Mouse (Mus musculus) limb, embryonic 12.5 days (tissue): ENCODE measurements around the gene Nipal3. TPM values are rescaled to one million over a fixed set of nuclear protein-coding genes. Genes with fewer than 3 reads are reported as not detected.

Source experiments
- ATAC-seq: fragments of 200-750 bp; cut with Nextera tagmentation; 2 replicates; pipeline ENCODE4 v1.8.0; 2017; ENCODE audit warnings: low read depth, moderate TSS enrichment; ENCODE audit not compliant: insufficient number of reproducible peaks, insufficient read depth, low FRiP score, low TSS enrichment
- H3K27ac ChIP-seq: fragments of 300-500 bp; sonication (generic); 2 replicates; pipeline ENCODE4 v1.5.1; 2016; ENCODE audit warnings: mild to moderate bottlenecking, moderate library complexity
- H3K27me3 ChIP-seq: fragments of 300-500 bp; sonication (generic); 2 replicates; pipeline ENCODE4 v1.6.1; 2016; ENCODE audit warnings: mild to moderate bottlenecking, moderate library complexity
- H3K36me3 ChIP-seq: fragments of 300-500 bp; sonication (generic); 2 replicates; pipeline ENCODE4 v1.6.1; 2016; ENCODE audit warnings: mild to moderate bottlenecking, moderate library complexity
- H3K4me1 ChIP-seq: fragments of 300-500 bp; sonication (generic); replicated peaks from 2 replicates; pipeline ENCODE4 v1.6.1; 2016
- H3K4me2 ChIP-seq: fragments of 300-500 bp; sonication (generic); 2 replicates; pipeline ENCODE4 v1.6.1; 2016; ENCODE audit warnings: mild to moderate bottlenecking, moderate library complexity
- H3K4me3 ChIP-seq: fragments of 300-500 bp; sonication (generic); replicated peaks from 2 replicates; pipeline ENCODE4 v1.5.1; 2016; ENCODE audit warnings: mild to moderate bottlenecking
- H3K9ac ChIP-seq: fragments of 300-500 bp; sonication (generic); replicated peaks from 2 replicates; pipeline ENCODE4 v1.6.1; 2016; ENCODE audit warnings: mild to moderate bottlenecking, moderate library complexity
- H3K9me3 ChIP-seq: fragments of 300-500 bp; sonication (generic); 2 replicates; pipeline ENCODE4 v1.6.1; 2016; ENCODE audit warnings: mild to moderate bottlenecking, moderate library complexity
- whole genome bisulfite sequencing: fragments of 180-500 bp; shearing (Covaris S2); methylation state at CpG from one replicate; pipeline ENCODE4 v1.1.7; 2016; 5-methylcytosine and 5-hydroxymethylcytosine counted together
- polyA plus RNA-seq: library from polyadenylated mRNA; unstranded; fragments of >200 nt; fragmentation: Nextera tagmentation; extraction: Ambion mirVana; gene quantifications from 2 replicates; pipeline ENCODE4 v1.2.1, GENCODE M21; 2016

The Nipal3 gene
- polyA plus RNA-seq, 1 experiment from 2014 or later: 3.1 TPM

DNA sequence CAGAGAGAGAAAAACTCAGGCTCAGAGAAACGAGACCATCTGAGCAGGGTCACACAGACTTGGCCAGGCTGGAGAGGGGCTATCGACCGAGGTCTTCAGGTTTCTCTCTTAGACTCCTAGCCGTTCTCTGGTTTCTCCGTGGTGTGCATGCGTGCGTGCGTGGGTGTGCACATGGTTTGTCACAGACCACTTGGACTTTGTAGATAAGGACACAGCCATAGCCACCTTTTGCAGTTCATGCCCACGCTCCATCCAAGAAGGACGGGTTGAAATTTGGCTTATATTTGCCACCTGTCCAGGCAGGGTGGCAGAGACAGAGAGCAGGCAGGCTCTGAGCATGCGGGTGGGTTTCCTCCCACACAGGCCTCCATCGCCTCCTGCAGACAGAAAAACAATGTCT is 30.2 kb upstream of the Nipal3 start:
- H3K27me3 ChIP-seq: 0 out of 2 replicates have a peak, but pooled peaks cover 5% of the 10 kb centered on the region
- ATAC-seq: no peak
- no peak overlapping the region for H3K9ac ChIP-seq
- H3K4me1 ChIP-seq: peaks cover 18% of the 10 kb centered on the region
- H3K4me3 ChIP-seq: no peak overlapping the region
- no peak overlapping the region for H3K27ac ChIP-seq
- H3K36me3 ChIP-seq: no peaks in the 10 kb centered on the region
- H3K9me3 ChIP-seq: no peaks in the 10 kb centered on the region
- H3K4me2 ChIP-seq: no peak overlapping the region
- 71% methylated on average over 12 of the region's 12 CpGs for WGBS

DNA sequence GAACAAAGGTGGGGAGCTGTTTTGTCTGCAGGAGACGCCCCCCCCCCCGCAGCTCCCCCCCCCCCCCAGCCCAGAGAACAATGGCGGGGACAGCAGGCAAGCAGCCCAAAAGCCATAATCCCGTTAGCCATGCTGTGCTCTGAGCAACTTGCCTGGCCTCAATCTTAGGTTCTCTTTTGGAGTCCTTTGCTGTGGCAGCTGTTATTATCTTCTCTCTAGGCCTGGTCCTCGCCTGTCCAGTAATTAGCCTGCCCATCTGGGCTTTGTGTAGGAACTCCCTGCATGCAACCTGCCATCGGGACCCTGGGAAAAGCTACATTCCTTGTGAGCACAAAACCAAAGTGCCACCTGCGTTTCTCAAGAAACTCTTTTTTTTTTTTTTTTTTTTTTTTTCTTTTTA is 29.1 kb upstream of the Nipal3 start:
- H3K4me3 ChIP-seq: no peak overlapping the region
- H3K27me3 ChIP-seq: 0 out of 2 replicates have a peak, but pooled peaks cover 5% of the 10 kb centered on the region
- H3K27ac ChIP-seq: 0 out of 2 replicates have a peak overlapping the region, but pooled peaks have one; percentile 7
- H3K4me2 ChIP-seq: no peak overlapping the region
- H3K9ac ChIP-seq: no peak overlapping the region
- WGBS: 7% methylated on average over 6 of the region's 7 CpGs
- H3K36me3 ChIP-seq: no peaks in the 10 kb centered on the region
- H3K4me1 ChIP-seq: peaks cover 18% of the 10 kb centered on the region
- no peaks in the 10 kb centered on the region for H3K9me3 ChIP-seq
- no peak for ATAC-seq

DNA sequence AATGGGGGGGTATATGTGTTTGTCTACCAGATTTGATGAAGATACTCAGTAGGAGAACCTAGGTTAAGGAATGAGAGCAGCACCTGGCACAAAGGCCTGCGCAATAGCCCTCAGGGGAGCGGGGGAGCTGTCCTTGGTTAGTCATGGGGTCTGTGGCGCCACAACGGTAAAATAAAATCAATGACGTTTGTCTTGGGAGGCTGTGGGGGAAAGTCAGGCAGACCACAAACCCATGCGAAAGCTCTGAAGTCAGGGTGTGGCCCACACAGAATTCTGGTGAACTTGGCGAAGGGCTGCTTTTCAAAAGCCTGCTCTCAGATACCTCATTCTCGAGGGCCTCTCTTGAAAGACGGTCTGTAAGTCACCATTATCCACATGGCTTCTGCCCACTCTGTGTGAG is 25.6 kb upstream of the Nipal3 start:
- H3K4me1 ChIP-seq: peaks cover 8% of the 10 kb centered on the region; the same call in 1 of the 2 replicates
- H3K36me3 ChIP-seq: no peaks in the 10 kb centered on the region
- H3K4me2 ChIP-seq: no peak overlapping the region
- no peak overlapping the region for H3K4me3 ChIP-seq
- H3K27me3 ChIP-seq: no peaks in the 10 kb centered on the region
- no peak for ATAC-seq
- H3K9me3 ChIP-seq: no peaks in the 10 kb centered on the region
- no peak overlapping the region for H3K27ac ChIP-seq
- WGBS: 74% methylated on average over 9 of the region's 9 CpGs
- no peak overlapping the region for H3K9ac ChIP-seq

DNA sequence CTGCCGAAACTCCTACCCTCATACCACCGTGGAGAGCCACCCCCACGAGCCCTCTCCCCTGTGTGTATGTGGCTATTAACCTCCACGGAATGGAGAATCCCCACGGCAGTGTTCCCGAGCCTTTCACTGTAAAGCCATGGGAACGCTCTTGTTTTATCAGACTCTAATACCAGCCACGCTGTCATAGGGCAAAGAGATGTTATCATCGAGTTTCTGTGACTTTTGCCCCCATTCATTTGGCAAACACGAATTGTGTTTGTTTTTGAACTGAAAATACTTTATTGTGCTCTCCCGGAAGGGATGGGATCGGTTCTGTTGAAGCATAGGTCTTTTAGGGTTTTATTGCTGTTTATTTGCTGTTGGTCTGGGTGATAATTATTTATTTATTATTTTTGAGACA is 23.3 kb upstream of the Nipal3 start:
- no peak for ATAC-seq
- H3K27me3 ChIP-seq: no peaks in the 10 kb centered on the region
- H3K4me1 ChIP-seq: no peaks in the 10 kb centered on the region
- no peak overlapping the region for H3K9ac ChIP-seq
- H3K27ac ChIP-seq: no peak overlapping the region
- H3K4me3 ChIP-seq: no peak overlapping the region
- no peaks in the 10 kb centered on the region for H3K9me3 ChIP-seq
- H3K36me3 ChIP-seq: no peaks in the 10 kb centered on the region
- H3K4me2 ChIP-seq: no peak overlapping the region
- 86% methylated on average over 12 of the region's 12 CpGs for WGBS

DNA sequence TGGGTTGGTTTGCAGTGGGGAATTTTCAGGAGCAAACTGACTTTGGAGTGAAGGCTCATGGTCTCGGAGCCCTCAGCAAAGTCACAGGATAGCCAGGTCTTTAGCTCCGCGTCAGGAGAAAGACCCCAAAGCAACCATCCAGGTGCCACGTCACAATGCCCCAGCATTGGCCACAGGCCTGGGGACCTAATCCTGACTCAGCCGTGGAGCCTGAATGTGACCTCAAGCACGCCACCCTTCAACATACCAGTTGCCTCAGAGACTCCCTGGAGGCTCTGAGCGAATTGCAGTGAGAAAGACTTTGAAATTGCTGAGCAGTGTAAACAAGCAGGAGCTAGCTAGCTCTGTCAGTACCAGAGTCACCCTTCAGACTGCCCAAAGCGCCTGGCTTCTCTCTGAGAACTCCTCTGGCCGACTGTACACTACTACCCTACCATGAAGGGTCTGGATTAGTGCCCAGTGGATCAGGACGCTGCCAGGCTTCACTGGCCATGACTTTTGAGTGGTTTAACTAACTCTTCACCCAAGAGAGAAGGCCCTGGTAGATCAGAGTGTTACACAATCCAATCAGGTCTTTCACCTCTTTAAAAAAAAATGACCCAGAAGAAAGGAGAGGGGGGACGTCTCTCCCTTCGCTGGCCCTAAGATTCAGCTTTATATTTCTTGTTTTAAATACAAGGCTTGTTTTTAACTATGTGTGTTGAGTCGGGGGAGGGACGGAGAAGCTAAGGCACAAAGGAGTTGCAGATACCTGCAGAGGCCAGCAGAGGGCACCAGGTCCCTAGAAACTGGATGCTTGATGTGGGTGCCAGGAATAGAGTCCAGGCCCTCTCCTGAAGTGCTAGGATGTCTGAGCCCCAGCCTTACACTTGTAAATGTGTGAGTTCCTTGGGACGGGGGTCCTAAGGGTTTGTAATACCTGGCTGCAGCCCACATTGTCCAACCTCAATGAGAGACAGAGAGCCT is 21.8 kb upstream of the Nipal3 start:
- Histone ChIP-seq H3K9ac (no peak overlapping the region), H3K4me1 (no peaks in the 10 kb centered on the region), H3K9me3 (no peaks in the 10 kb centered on the region), H3K4me2 (no peak overlapping the region), H3K27me3 (no peaks in the 10 kb centered on the region), H3K4me3 (no peak overlapping the region), H3K36me3 (no peaks in the 10 kb centered on the region), H3K27ac (no peak overlapping the region)
- no peak for ATAC-seq
- WGBS: 49% methylated on average over 15 of the region's 15 CpGs

DNA sequence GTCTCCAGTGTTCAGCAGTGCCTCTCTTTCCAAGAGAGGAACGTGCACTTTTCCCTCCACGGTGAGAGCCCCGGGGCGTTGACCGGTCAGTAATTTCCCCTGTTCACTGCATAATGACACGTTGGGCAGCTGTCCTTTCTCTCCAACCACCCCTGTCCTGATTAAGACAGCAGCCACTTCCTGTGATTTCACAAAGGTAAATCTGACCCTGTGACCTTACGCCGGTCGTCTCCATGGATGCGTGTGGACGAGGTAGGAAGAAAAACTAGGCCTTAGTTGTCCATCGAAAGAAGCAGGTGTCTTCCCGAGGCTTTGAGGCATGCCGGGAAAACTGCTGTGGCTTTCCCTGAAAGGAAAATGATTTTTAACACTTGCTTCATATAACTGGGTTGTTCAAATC is 20.1 kb upstream of the Nipal3 start:
- Histone ChIP-seq H3K27ac (no peak overlapping the region), H3K4me3 (no peak overlapping the region), H3K4me1 (no peaks in the 10 kb centered on the region), H3K36me3 (no peaks in the 10 kb centered on the region), H3K9ac (no peak overlapping the region), H3K9me3 (no peaks in the 10 kb centered on the region), H3K4me2 (no peak overlapping the region), H3K27me3 (no peaks in the 10 kb centered on the region)
- ATAC-seq: no peak
- 67% methylated on average over 14 of the region's 14 CpGs for WGBS

DNA sequence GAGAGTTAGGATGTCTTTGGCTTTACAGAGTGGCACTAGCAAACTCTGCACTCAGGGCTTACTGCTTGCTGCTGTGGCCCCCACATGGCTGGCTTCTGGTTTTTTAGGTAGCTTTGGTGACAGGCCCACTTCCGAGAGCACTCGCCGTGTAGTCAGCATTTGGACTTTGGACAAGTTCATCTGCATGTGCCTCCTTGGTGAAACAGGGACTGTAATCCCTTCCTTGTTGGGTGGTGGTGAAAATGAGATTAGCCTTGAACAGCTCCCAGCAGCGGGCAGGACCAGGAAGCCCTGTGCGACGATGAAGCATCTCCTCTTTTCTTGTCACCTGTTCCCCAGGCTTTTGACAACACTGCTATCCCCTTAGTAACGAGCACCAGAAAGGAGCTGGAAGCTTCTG is 19.0 kb upstream of the Nipal3 start:
- no peaks in the 10 kb centered on the region for H3K36me3 ChIP-seq
- H3K4me3 ChIP-seq: no peak overlapping the region
- peaks cover 9% of the 10 kb centered on the region for H3K4me1 ChIP-seq
- H3K9me3 ChIP-seq: no peaks in the 10 kb centered on the region
- no peak overlapping the region for H3K4me2 ChIP-seq
- H3K9ac ChIP-seq: no peak overlapping the region
- 85% methylated on average over 7 of the region's 7 CpGs for WGBS
- H3K27me3 ChIP-seq: no peaks in the 10 kb centered on the region
- ATAC-seq: no peak
- no peak overlapping the region for H3K27ac ChIP-seq

DNA sequence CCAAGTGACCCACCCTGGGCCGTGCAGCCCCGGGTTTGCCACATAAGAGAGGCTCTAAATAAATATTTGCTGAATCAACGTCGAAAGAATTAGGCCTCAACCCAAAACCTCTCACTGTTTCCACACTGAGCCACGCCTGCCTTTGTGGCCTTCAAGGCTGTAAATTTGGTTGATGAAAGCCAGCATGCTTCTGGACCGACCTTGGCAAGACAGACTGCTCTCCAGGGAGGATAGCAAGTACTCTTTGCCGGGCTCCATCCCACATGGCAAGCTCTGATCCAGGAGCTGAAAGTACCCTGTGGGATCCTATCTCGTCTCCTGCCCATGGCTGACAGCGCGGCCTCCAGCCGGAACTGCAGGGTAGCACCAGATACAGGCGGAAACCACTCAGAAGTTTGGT is 14.7 kb upstream of the Nipal3 start:
- H3K4me1 ChIP-seq: peaks cover 19% of the 10 kb centered on the region
- H3K27ac ChIP-seq: no peak overlapping the region
- H3K9me3 ChIP-seq: no peaks in the 10 kb centered on the region
- no peak overlapping the region for H3K4me2 ChIP-seq
- H3K36me3 ChIP-seq: no peaks in the 10 kb centered on the region
- ATAC-seq: no peak
- H3K9ac ChIP-seq: no peak overlapping the region
- H3K4me3 ChIP-seq: no peak overlapping the region
- H3K27me3 ChIP-seq: no peaks in the 10 kb centered on the region
- 57% methylated on average over 12 of the region's 12 CpGs for WGBS

DNA sequence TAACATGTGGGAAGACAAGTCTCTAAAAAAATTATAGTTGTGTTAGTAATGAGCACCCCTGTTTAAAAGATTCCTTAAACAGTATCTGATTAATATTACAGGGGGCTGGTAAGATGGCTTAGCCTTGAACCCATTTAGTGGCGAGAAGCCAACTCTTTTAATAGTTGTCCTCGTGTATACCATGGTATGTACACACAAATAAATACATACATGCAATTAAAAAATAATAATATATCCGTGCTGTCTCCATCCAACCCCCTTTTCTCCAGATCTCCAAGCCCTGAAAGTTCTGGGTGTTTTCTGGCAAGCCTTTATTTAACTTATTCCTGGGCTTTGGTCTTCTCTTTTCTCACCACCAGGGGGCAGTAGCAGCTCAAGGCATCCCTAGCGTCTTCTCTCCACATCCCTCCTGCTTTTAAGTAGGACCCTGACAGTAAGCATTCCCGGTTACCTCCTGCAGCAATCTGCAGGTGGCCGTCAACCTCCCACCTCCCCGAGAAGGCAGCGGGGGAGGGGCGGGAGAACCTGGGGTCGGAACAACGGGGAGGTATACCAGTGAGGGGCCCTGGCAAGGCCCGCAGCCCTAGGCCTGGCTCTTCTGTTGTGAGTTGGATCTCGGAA is 13.7 kb upstream of the Nipal3 start:
- 12% methylated on average over 13 of the region's 13 CpGs for WGBS
- Histone ChIP-seq H3K9ac (no peak overlapping the region), H3K9me3 (no peaks in the 10 kb centered on the region), H3K4me3 (0 out of 2 replicates have a peak overlapping the region, but pooled peaks have one; percentile 15), H3K4me1 (peaks cover 19% of the 10 kb centered on the region), H3K27ac (no peak overlapping the region), H3K4me2 (peak overlapping the region; percentile 55), H3K27me3 (no peaks in the 10 kb centered on the region), H3K36me3 (no peaks in the 10 kb centered on the region)
- ATAC-seq: no peak; the same call in 1 of the 2 replicates

DNA sequence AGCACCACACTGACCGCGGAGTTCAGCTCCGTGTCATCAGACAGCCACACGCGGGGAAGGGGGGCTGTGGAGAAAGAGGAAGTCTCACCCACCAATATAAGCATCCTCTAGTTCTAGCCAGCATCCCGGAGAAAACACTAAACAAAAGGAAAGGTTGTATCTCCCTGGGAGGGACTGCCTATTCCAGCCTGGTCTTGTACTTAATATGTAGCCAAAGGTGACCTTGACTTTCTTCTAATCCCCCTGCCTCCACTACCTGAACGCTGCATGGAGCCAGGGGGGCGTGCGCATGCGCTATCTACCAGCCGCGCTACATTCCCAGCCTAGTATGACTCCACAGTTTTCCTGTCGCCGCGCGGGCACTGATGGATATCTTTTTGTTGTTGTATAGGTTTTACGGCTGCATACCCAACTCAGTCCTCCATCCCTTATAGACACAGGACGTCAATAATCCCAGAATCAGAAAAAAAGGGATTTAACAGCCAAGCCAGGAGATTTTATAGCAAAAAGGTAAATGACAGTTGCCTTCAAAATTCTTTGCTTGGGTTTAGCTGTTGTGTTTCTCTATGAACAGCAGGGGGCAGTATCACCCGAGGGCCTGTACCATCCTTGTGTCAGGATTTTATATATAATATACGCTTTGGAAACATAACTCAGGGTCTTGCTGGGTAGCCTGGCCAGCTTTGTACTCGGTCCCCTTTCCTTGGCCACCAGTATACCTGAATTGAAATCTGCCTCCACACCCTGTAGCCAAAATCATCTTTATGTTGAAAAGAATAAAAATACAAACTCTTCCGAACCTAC is 12.9 kb upstream of the Nipal3 start:
- Histone ChIP-seq H3K9me3 (no peaks in the 10 kb centered on the region), H3K4me1 (peaks cover 22% of the 10 kb centered on the region), H3K27ac (no peak overlapping the region), H3K4me3 (peak overlapping the region; percentile 25), H3K9ac (peak overlapping the region; percentile 27; the same call in 1 of the 2 replicates), H3K4me2 (peak overlapping the region; percentile 54), H3K36me3 (no peaks in the 10 kb centered on the region), H3K27me3 (no peaks in the 10 kb centered on the region)
- no peak for ATAC-seq
- WGBS: 12% methylated on average over 22 of the region's 22 CpGs

DNA sequence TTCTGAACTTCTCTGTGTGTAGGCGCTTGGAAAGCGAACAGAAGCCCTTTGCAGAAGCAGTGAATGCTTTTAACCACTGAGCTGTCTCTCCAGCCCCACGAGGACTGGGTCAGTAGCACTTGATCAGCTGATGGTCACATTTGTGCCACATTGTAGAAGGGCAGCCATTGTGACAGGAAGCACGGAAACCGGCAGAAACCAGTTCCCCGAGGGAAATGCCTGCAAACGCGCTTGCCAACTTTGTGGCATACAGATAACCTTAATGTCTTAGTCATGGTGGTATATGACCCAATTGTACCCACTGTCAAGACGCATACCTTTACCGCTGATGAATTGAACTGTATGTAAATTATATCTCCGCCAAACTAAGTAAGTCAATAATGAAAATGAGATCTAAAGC is 11.0 kb upstream of the Nipal3 start:
- WGBS: 86% methylated on average over 11 of the region's 11 CpGs
- no peak overlapping the region for H3K9ac ChIP-seq
- no peaks in the 10 kb centered on the region for H3K27me3 ChIP-seq
- H3K4me3 ChIP-seq: no peak overlapping the region
- H3K9me3 ChIP-seq: peaks cover 3% of the 10 kb centered on the region; the same call in 1 of the 2 replicates
- peaks cover 22% of the 10 kb centered on the region for H3K4me1 ChIP-seq
- no peak overlapping the region for H3K4me2 ChIP-seq
- no peak for ATAC-seq
- H3K27ac ChIP-seq: no peak overlapping the region
- H3K36me3 ChIP-seq: no peaks in the 10 kb centered on the region
